Mouse (Mus musculus): ENCODE data around the gene Lcor.

Lcor gene

GRCm38 (mm10) chr19:41573700-41574099, 91.3 kb downstream of the Lcor start:
- no peak for DNase-seq (ENCODE audit: low spot score)

- no peak for DNase-seq (ENCODE audit: low spot score)
Measured at GRCm38 (mm10) chr19:41577576-41577975, 95.1 kb downstream of the Lcor start.

GRCm38 (mm10) chr19:41579311-41579920, 97.0 kb downstream of the Lcor start:
- no peak for DNase-seq (ENCODE audit: low spot score)

- no peak for DNase-seq (ENCODE audit: low spot score)
Measured at GRCm38 (mm10) chr19:41581706-41582420, 99.4 kb downstream of the Lcor start, which contains the start of gene Gm340. Gene Gm340 (plus strand): TSS chr19:41582370.

- DNase-seq (ENCODE audit: low spot score): no peak
Measured at GRCm38 (mm10) chr19:41582918-41583514, 100.6 kb downstream of the Lcor start.

GRCm38 (mm10) chr19:41586752-41587151, 104.3 kb downstream of the Lcor start:
- DNase-seq (ENCODE audit: low spot score): no peak

GRCm38 (mm10) chr19:41587431-41588222, 105.2 kb downstream of the Lcor start:
- DNase-seq (ENCODE audit: low spot score): no peak

- DNase-seq (ENCODE audit: low spot score): no peak
Measured at GRCm38 (mm10) chr19:41589026-41589425, 106.6 kb downstream of the Lcor start.

GRCm38 (mm10) chr19:41589681-41590080, 107.2 kb downstream of the Lcor start:
- DNase-seq (ENCODE audit: low spot score): no peak

- no peak for DNase-seq (ENCODE audit: low spot score)
Measured at GRCm38 (mm10) chr19:41591808-41592207, 109.4 kb downstream of the Lcor start.

- no peak for DNase-seq (ENCODE audit: low spot score)
Measured at GRCm38 (mm10) chr19:41597170-41597894, 114.9 kb downstream of the Lcor start.

- no peak for DNase-seq (ENCODE audit: low spot score)
Measured at GRCm38 (mm10) chr19:41600647-41601046, 118.2 kb downstream of the Lcor start.

GRCm38 (mm10) chr19:41606208-41606987, 124.0 kb downstream of the Lcor start:
- DNase-seq (ENCODE audit: low spot score): no peak

GRCm38 (mm10) chr19:41611683-41612082, 129.2 kb downstream of the Lcor start:
- DNase-seq (ENCODE audit: low spot score): no peak

All from left cerebral cortex, adult 11 months (tissue).